Mouse (Mus musculus) liver, adult (tissue): ENCODE data around the gene Rasgef1b.

Experiments used
- GATA4 ChIP-seq: IDR thresholded peaks from 2 replicates; pipeline ENCODE4 v1.6.1; 2014; ENCODE audit warnings: mild to moderate bottlenecking, low read length; ENCODE audit not compliant: insufficient replicate concordance

Gene Rasgef1b

GRCm38 (mm10) chr5:99432471-99432870 is 296.4 kb downstream of the Rasgef1b start:
- no peak for TF ChIP-seq GATA4

- no peak for TF ChIP-seq GATA4
Observed at GRCm38 (mm10) chr5:99429273-99429672, 299.6 kb downstream of the Rasgef1b start.

DNA sequence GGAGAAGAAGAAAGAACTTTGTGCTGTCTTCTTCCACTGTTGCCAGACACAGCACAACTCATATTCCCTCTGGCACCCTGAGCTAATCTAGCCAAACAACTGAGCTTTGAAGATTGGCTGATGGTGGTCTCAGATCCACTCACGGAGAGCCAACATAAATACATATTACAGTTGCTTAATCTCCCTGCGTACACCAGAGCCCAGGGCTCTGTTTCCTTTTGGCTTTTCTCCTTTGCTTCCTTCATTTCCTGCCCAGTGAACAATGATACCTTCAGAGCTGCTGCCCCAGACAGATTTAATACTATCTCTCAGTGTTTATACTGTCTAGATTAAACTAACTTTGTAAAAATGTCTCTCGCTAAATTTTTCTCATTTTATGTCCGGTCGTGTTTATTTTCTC is 300.2 kb downstream of the Rasgef1b start:
- no peak for TF ChIP-seq GATA4

GRCm38 (mm10) chr5:99423271-99423670 is 305.6 kb downstream of the Rasgef1b start:
- no peak for TF ChIP-seq GATA4

DNA sequence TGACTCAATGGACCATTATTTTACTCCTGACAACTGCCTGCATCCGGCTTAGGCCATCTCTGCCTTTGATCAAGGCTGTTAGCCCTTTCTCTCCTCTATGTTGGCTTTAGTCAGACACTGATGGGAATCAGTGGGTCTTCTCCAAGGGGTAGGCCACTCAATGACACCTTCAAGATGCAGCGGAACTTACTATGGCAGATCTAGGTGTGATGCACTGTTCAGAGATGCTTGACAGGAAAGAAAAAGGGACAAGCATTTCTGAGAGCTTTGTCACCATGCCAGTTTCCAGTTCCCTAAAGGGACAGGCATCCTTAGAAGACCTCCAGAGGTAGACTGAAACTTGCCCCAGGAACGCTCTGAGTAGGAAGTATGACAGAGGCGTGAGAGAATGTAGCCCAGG is 306.0 kb downstream of the Rasgef1b start:
- TF ChIP-seq GATA4 = no peak

- no peak for TF ChIP-seq GATA4
Observed at GRCm38 (mm10) chr5:99422092-99422491, 306.8 kb downstream of the Rasgef1b start.

DNA sequence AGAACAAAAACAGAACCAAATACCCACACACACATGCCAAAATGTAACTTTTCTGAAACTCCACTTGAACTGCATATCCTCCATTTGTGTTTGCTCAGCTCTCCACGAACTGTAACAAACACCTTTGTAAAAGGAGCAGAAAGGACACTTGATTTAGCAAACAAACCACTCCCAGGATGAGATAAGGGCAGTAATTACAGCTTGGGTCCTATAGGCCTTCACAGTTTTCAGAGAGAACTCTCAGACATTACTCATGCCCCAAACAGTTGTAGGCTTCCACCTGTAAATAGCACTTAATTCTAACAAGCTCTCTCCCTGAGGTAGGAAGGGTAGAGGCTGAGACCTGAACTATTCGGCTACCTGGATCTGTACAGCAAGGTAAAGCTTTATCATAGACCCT is 309.0 kb downstream of the Rasgef1b start:
- no peak for TF ChIP-seq GATA4

DNA sequence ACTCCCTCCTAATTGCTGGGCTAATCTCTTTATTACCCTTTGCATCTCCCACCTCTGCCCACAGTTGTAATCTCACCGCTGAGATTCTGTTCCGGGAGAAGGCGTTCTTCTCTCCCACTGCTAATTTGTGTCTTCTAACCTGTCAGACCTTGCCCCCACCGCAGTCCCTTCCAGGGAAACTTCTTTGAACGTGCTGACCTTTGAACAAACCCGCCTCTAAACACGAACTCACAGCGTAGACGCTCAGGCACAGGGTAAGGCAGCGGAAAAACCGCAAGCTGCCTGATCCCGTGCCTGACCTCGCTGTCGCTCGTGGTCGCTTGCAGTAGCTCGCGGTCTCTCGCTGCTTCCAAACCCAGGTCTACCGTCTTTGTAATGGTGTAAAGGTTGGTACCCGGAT is 312.0 kb downstream of the Rasgef1b start:
- no peak for TF ChIP-seq GATA4

- TF ChIP-seq GATA4 = no peak
Observed at GRCm38 (mm10) chr5:99415676-99416075, 313.2 kb downstream of the Rasgef1b start.

DNA sequence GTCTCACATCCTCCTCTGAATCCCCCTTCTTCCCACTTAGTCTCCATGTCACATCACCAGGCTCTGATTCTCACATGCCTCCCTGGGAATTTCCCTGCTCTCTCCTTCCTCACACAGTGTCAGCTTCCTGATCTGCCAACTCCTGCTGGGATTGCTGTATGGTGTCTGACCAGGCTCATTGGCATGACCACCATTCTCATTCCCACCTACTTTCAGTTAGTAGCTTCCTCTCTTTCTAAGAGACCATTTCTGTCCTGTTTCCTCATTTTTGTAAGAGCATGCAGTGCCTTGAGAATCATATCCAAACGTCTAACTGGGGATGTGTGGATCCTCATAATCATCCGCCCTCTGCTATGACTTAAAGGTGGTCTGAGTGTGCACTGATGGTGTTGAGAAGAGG is 313.8 kb downstream of the Rasgef1b start:
- TF ChIP-seq GATA4 = no peak

DNA sequence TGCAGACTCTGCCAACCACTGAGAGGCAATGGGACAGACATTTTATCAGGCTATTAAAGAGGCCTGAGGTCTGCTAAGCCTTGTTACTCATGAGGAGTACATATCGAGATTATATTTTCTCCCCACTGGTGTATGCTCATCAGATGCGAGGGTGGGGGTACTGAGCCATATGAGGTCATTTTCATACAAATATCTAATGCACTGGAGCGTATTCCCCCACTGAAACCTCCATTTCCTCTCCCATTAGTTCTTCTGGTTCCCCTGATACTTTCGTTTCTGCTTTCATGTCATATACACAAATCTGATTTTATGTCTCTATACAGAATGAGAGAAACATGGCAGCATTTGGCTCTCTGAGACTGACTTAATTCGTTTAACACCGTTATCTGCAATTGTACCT is 314.6 kb downstream of the Rasgef1b start:
- TF ChIP-seq GATA4 = no peak

GRCm38 (mm10) chr5:99413851-99414250 is 315.0 kb downstream of the Rasgef1b start:
- TF ChIP-seq GATA4 = no peak

GRCm38 (mm10) chr5:99413391-99413790 is 315.5 kb downstream of the Rasgef1b start:
- TF ChIP-seq GATA4 = no peak

- TF ChIP-seq GATA4 = no peak
Observed at GRCm38 (mm10) chr5:99404403-99405170, 324.3 kb downstream of the Rasgef1b start.

DNA sequence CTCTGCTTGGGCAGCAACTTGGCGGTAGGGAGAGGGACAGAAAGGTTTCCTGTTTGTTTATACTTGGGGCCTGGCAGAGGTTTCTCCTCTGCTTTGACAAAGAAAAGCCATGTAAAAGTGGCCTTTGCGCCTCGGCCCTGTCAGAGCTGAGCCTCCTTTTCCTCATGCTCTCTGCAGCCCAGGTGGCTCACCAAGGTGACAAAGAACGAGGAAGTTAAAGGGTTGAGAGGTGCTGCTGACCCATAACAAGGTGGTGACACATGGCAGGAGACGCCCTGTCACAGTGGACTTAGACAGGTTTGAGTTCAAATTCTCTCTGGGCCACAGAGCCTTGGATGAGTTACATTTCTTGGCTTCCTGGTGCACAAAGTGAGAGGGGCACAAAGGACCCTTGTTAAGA is 325.5 kb downstream of the Rasgef1b start:
- no peak for TF ChIP-seq GATA4

- TF ChIP-seq GATA4 = no peak
Observed at GRCm38 (mm10) chr5:99402784-99403183, 326.1 kb downstream of the Rasgef1b start.

GRCm38 (mm10) chr5:99402297-99402696 is 326.6 kb downstream of the Rasgef1b start:
- no peak for TF ChIP-seq GATA4
